Mouse (Mus musculus) frontal cortex, postnatal 10 days (tissue): ENCODE data around the gene Kcnf1.

Source experiments
- DNase-seq, 2 experiments: peaks; one replicate each; pipeline ENCODE4 v3.0.0; 2022; ENCODE audit warnings: low spot score in 2 of 2, mixed read lengths in 1 of 2

The Kcnf1 gene

GRCm38 (mm10) chr12:17176757-17177092 lies at the start of gene Kcnf1:
Gene Kcnf1, minus strand, starts transcription at chr12:17176888.
- DNase-seq = no peak

DNA sequence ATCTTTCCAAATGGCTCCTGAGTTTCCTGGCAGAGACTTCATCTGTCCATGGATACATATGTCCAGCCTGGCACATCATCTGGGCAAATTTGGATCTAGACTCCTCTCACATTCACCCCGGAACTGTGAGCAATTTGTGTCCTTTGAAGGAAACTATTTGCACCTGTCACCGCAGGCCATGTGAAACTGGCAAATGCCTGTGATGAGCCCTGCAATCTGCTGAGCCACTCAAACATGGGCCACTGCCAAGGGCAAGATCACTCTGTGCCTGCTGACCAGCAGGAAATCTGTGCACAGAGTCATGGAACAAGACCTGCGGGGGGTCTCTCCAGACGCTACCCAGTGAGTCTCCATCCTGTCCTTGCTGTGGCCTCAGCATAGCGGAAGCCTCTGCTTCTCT lies 48.3 kb upstream of the Kcnf1 start:
- DNase-seq = no peak

DNA sequence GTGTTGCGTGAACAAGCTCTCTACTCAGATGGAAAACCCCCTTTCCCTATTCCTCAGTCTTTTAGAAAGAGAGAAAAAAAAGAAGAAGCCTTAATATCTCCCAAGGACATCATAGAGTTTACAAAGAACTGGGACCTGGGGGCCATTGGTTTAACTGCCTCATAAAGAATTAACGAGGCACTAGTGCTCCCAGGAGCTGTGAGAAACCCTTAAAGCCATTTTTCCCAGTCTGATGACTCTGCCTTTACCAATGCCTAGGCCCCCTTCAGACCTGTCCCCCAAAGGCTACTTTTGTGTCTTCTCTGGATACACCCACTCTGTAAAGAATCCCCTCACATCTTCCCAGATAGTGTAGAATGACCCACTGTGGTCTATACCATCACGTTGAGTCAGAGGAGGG lies 46.4 kb upstream of the Kcnf1 start:
- no peak for DNase-seq

- DNase-seq = no peak
Measured at GRCm38 (mm10) chr12:17221891-17222428, 45.3 kb upstream of the Kcnf1 start.

- no peak for DNase-seq
Measured at GRCm38 (mm10) chr12:17220631-17221030, 43.9 kb upstream of the Kcnf1 start.

GRCm38 (mm10) chr12:17219107-17219506 lies 42.4 kb upstream of the Kcnf1 start:
- no peak for DNase-seq

GRCm38 (mm10) chr12:17218390-17218789 lies 41.7 kb upstream of the Kcnf1 start:
- DNase-seq = no peak

DNA sequence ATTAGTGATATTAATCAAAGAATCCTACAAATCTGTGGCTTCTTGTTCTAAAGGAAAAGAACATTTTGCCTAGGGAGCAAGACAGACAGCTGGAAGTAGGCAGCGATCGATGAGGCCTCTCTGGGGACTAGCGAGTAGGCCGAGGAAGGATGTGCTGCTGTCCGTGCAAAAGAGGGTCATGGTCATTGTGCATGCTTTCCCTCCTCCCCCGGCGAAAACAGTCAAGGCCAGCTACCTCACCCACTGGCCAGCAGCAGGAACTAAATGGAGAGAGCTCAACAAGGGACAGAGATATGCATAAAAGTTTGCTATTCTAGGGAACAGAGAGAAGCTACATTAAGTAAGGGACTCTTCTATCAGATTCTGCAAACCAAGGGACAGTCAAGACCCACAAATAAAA lies 39.1 kb upstream of the Kcnf1 start:
- DNase-seq = no peak

DNA sequence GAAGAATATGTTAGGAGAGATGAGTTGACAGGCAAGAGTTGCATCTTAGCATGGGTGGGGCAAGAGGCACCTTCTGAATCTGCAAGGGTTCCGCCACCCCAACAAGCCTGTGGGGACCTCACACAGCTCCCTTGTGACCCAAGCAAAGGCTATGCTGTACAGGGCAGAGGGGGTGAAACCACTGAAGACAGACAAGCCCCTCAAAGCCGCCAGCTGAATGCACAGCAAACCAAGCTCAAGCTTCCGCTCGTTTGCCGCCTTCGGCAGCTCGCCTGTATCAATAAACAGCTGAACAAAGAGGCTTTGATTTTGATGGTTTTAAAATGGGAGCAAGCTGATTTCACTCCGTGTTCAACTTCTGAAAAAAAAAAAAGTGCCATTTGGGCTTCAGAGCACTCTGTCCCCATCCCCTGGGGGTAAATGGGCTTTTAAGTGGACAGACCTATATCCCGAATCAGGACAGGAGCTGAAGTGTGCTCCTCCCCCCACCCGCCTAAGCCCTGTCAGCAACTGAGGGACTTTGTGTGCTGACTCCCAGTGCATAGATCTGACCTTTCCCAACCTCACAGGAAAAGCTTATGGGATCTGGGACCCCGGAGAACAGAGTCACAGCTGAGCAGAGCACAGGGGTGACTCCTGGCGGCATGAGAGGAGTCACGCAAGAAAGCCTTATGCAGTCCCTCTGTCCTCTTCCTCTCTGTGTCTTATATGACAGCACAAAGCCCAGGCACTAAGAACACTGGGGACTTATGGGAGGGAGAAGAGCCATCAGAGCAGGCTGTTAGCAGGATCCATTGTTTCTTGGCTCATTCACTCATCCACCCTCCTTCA lies 26.0 kb upstream of the Kcnf1 start:
- no peak for DNase-seq

- DNase-seq = no peak
Measured at GRCm38 (mm10) chr12:17198621-17199020, 21.9 kb upstream of the Kcnf1 start.

- DNase-seq = no peak
Measured at GRCm38 (mm10) chr12:17194140-17194539, 17.5 kb upstream of the Kcnf1 start.

GRCm38 (mm10) chr12:17193311-17193710 lies 16.6 kb upstream of the Kcnf1 start:
- DNase-seq = no peak

GRCm38 (mm10) chr12:17192887-17193286 lies 16.2 kb upstream of the Kcnf1 start:
- no peak for DNase-seq

DNA sequence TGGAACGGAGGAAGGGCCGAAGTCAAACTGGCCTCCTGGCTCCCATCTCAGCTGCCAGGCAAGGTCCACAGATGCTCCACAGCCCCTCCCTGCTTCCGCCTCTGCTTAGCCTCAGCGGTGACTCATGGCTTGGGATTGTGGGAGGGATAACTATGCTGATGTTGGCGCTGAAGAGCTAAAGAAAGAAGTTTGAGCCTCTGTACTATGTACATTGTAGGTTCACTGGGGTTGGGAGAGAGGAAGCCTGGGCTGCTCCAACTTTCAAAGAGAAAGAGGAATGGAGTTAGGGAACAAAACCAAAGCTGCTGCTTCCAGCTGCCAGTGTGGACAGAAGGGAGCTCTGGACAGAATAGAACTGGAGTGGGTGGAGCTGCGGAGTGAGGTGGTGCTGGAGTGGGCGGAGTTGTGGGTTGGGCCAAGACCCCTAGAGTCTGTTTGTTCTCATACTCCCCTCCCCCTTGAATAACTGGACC lies 7.7 kb upstream of the Kcnf1 start:
- DNase-seq = no peak

GRCm38 (mm10) chr12:17183788-17184187 lies 7.1 kb upstream of the Kcnf1 start:
- DNase-seq = no peak

GRCm38 (mm10) chr12:17176041-17176756 lies 489 bp downstream of the Kcnf1 start:
- peak; percentile 54 to 78 for DNase-seq

GRCm38 (mm10) chr12:17175531-17175951 lies 1.1 kb downstream of the Kcnf1 start:
- no peak for DNase-seq

DNA sequence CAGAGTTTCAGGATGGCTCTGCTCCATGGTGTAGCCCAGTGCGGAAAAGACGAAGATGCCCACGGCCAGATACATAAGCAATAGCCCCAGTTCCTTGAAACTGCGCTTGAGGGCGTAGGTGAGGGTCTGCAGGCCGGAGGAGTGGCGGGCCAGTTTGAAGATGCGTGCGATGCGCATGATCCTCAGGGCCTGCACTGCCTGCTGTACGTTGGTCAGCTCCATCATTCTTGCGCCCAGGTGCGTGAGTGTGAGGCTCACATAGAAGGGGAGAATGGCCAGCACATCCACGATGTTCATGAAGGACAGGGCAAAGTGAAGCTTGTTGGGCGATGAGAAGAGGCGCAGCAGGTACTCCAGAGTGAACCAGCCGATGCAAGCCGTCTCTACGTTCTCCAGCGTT lies 1.6 kb downstream of the Kcnf1 start:
- DNase-seq = no peak

DNA sequence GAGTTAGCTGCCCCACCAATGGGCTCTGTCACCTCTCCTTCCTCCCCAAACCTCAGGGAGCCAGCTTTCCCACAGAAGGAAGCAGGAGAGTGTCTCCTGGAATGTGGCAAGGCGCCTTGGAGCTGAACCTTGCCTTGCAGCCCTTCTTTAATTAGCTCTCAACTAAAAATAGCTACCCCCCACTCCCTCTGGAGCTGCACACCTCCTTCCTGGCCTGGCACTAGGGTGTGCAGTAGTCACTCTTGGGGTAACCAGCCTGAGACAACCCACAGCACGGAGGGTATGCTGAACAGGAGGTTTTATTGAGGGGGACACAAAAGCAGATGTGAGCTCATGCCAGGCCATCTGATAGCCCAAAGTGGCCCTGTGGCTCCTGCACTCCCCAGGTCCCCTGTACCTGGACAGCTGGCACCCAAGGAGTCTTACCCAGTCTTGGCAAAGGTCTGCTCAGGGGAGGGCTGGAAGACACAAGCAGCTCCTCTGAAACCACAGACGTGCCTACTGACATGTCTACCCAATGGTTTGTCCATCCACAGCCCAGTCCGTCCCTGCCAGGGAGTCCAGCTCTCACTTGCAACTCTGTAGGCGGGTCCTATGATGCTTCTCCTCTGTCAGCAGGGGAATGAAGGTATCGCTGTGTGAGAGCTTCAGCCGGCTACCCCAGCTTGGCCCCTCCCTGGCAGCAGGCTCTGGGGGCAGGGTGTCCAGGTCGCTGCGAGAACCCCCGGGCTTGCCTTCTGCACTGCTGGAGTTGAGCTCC lies 2.4 kb downstream of the Kcnf1 start:
- DNase-seq = no peak

DNA sequence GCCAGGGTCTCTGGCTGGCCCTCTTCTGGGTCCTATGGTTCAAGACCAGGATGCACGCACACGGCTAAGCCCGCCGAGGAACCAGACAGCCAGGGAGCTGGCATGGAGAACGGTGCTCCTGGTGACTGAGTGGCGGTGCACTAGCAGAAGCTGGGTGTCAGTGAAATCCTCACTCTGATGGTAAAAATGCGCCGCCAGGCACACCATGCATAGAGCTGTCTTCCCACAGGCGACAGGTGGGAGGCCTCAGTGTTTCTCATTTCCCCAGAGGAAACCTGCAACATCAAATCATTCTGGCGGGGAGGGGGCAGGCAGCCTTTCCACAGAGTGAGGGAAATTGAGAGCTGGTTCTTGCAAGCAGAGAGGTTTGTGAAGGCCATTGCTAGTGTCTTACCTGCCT lies 6.3 kb downstream of the Kcnf1 start:
- DNase-seq = peak in 1 of 2 experiments; percentile 42

DNA sequence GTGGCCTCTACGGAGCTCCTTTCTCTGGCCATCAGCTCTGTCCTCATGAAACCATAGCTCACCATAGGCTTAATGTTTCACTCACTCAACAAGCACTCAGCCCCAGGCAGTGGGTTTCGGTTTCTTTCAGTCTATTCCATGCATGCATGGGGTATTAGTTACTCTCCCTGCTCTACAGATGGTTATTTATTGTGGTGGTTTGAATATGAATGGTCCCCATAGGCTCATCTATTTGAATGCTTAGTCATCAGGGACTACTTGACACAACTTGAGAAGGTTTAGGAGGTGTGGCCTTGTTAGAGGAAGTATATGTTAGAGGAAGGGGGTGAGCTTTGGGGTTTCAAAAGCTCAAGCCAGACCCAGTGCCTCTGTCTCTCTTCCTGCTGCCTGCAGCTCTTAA lies 10.6 kb downstream of the Kcnf1 start:
- DNase-seq = no peak

- DNase-seq = no peak
Measured at GRCm38 (mm10) chr12:17163996-17164395, 12.7 kb downstream of the Kcnf1 start.
